Mouse (Mus musculus): ENCODE data around the gene Ubash3b.

- TF ChIP-seq POLR2A (IDR thresholded peaks at IDR 0.05; ENCODE audit: low read depth, low read length) (no peak), CTCF (IDR thresholded peaks at IDR 0.05; ENCODE audit: extremely low read depth, insufficient read length, insufficient replicate concordance, low read depth, low read length) (no peak)
Observed at GRCm38 (mm10) chr9:41049282-41049681, 112.2 kb downstream of the Ubash3b start.
